In genomic region chr12:33034343-33035088, GRCm38 (mm10) we compare ENCODE assay signal across 10 mouse cellular contexts. TPM values are rescaled to one million over a fixed set of nuclear protein-coding genes. Genes with fewer than 3 reads are reported as not detected.
DNase-seq lines count a peak whose midpoint lies in the region; ATAC-seq lines count a peak whose summit lies in the region.
"Had no signal": no experiment of that assay in that cellular context is flagged by ENCODE, and none has a peak within 500 bp of the region (broad histone marks: within the 10 kb centered on the region; RNA-seq: fewer than 3 reads in every experiment).

No protein-coding gene starts in this region.

- peaks cover 34% of the 10 kb centered on the region for H3K4me1 ChIP-seq in forebrain, embryonic 16.5 days (replicated peaks; ENCODE audit: control insufficient read depth, insufficient read depth, low read length)
- peaks cover 22% of the 10 kb centered on the region for H3K4me1 ChIP-seq in midbrain, embryonic 12.5 days
- peaks cover 8% of the 10 kb centered on the region; the same call in 1 of the 2 replicates for H3K4me1 ChIP-seq in intestine, embryonic 16.5 days (ENCODE audit: control insufficient read depth, insufficient read depth, low read length)

- DNase-seq in ovary, postnatal 36 days (ENCODE audit: low spot score): peak; percentile 30
- DNase-seq in ovary, postnatal 14 days (ENCODE audit: low spot score): no peak
- no peak for DNase-seq in urinary bladder, postnatal 4 days (ENCODE audit: low spot score in 2 of 2)
- DNase-seq: kidney, adult 9 months; lung, postnatal 36 days had no signal

- H3K36me3 ChIP-seq in forebrain, embryonic 16.5 days (ENCODE audit: control insufficient read depth, insufficient read depth): no peaks in the 10 kb centered on the region
- no peaks in the 10 kb centered on the region for H3K36me3 ChIP-seq in midbrain, embryonic 12.5 days
- no peaks in the 10 kb centered on the region for H3K36me3 ChIP-seq in intestine, embryonic 16.5 days (ENCODE audit: control insufficient read depth, insufficient read depth, low read length)
- H3K36me3 ChIP-seq: limb, embryonic 10.5 days had no signal

- H3K27ac ChIP-seq in forebrain, embryonic 16.5 days (ENCODE audit: low read length): peak overlapping the region; percentile 93
- peak overlapping the region; percentile 55 for H3K27ac ChIP-seq in midbrain, embryonic 12.5 days (replicated peaks)
- no peak overlapping the region for H3K27ac ChIP-seq in intestine, embryonic 16.5 days (ENCODE audit: low read length)
- H3K27ac ChIP-seq: limb, embryonic 10.5 days had no signal

- no peak for ATAC-seq in forebrain, embryonic 16.5 days
- ATAC-seq in midbrain, embryonic 12.5 days (ENCODE audit: low FRiP score, low read depth): 0 out of 2 replicates have a peak, but pooled peaks have one; percentile 36
- ATAC-seq in megakaryocyte, adult 5-6 weeks (ENCODE audit: poor library complexity, severe bottlenecking): no peak
- ATAC-seq in intestine, embryonic 16.5 days: no peak

- H3K9me3 ChIP-seq in forebrain, embryonic 16.5 days (ENCODE audit: control insufficient read depth, low read length): no peaks in the 10 kb centered on the region
- H3K9me3 ChIP-seq in midbrain, embryonic 12.5 days: no peaks in the 10 kb centered on the region
- H3K9me3 ChIP-seq in intestine, embryonic 16.5 days (ENCODE audit: control insufficient read depth, low read length): no peaks in the 10 kb centered on the region
- H3K9me3 ChIP-seq: limb, embryonic 10.5 days had no signal

- H3K4me2 ChIP-seq in forebrain, embryonic 16.5 days (ENCODE audit: low read length): peak overlapping the region; percentile 41
- no peak overlapping the region; the same call in 1 of the 2 replicates for H3K4me2 ChIP-seq in midbrain, embryonic 12.5 days (replicated peaks)
- H3K4me2 ChIP-seq in intestine, embryonic 16.5 days (ENCODE audit: low read depth, low read length): no peak overlapping the region

- H3K27me3 ChIP-seq in forebrain, embryonic 16.5 days (replicated peaks; ENCODE audit: control insufficient read depth, insufficient read depth, low read length): no peaks in the 10 kb centered on the region
- peaks cover 29% of the 10 kb centered on the region for H3K27me3 ChIP-seq in midbrain, embryonic 12.5 days
- H3K27me3 ChIP-seq in intestine, embryonic 16.5 days (replicated peaks; ENCODE audit: control insufficient read depth, insufficient read depth, low read length): no peaks in the 10 kb centered on the region

- no peak overlapping the region for H3K4me3 ChIP-seq in forebrain, embryonic 16.5 days (replicated peaks; ENCODE audit: low read length)
- H3K4me3 ChIP-seq in midbrain, embryonic 12.5 days: no peak overlapping the region
- H3K4me3 ChIP-seq in intestine, embryonic 16.5 days (ENCODE audit: low read length): no peak overlapping the region
- H3K4me3 ChIP-seq: limb, embryonic 10.5 days had no signal

- H3K9ac ChIP-seq in forebrain, embryonic 16.5 days (replicated peaks; ENCODE audit: low read depth, low read length): no peak overlapping the region; the same call in 1 of the 2 replicates
- no peak overlapping the region for H3K9ac ChIP-seq in midbrain, embryonic 12.5 days (replicated peaks)
- no peak overlapping the region for H3K9ac ChIP-seq in intestine, embryonic 16.5 days (ENCODE audit: low read depth, low read length)

- WGBS in forebrain, embryonic 16.5 days: 18% methylated on average over 12 of the region's 12 CpGs
- WGBS in midbrain, embryonic 12.5 days: 63% methylated on average over 12 of the region's 12 CpGs
- WGBS in intestine, embryonic 16.5 days: 46% methylated on average over 12 of the region's 12 CpGs

RNA-seq across cellular contexts. Expression of gene Cdhr3, which starts 58.2 kb away (rescaled TPM):
- 0.21 and 0.48 TPM in 2 replicates for polyA plus RNA-seq in forebrain, embryonic 16.5 days (2015; fragmentation: Nextera tagmentation; extraction: Ambion mirVana)
- polyA plus RNA-seq in midbrain, embryonic 12.5 days (2016; fragmentation: Nextera tagmentation; extraction: Ambion mirVana): 0.08 TPM in 1 of 2 replicates, not detected in the other
- total RNA-seq in megakaryocyte, adult 5-6 weeks (2015): not detected in 2 replicates
- total RNA-seq in megakaryocyte, adult 5-6 weeks (2017): not detected in 2 replicates
- polyA plus RNA-seq in intestine, embryonic 16.5 days (2015; fragmentation: Nextera tagmentation; extraction: Ambion mirVana): 0.04 and 0.15 TPM in 2 replicates
- polyA plus RNA-seq: limb, embryonic 10.5 days had no signal
